7 mouse cellular contexts compared by ENCODE assay signal in genomic region chr4:101419151-101419910, GRCm38 (mm10). TPM values are rescaled to one million over a fixed set of nuclear protein-coding genes. Genes with fewer than 3 reads are reported as not detected.
A peak's percentile ranks its signal among the peaks of the same experiment; 100 is the strongest.
DNase-seq lines count a peak whose midpoint lies in the region; ATAC-seq and TF ChIP-seq lines count a peak whose summit lies in the region.

Ak4 (plus strand) TSS chr4:101419277.

- intact Hi-C loops in gastrocnemius, postnatal 14 days (cut with DNase I; ENCODE audit: low total_unique reads): no loop called here
- intact Hi-C loops in left cerebral cortex, postnatal 14 days (cut with DNase I): loop anchor here (5.0 kb wide), 1 partner anchor 62 kb away; no protein-coding TSS in a partner anchor

- H3K36me3 ChIP-seq in hindbrain, postnatal 0 days (ENCODE audit: insufficient read depth, low read length): no peaks in the 10 kb centered on the region

- no peak for TF ChIP-seq CTCF in hindbrain, postnatal 0 days (IDR thresholded peaks at IDR 0.05; ENCODE audit: low read depth)

- peak; percentile 56 to 61 for DNase-seq in adrenal gland, adult 18-20 months (ENCODE audit: low spot score in 2 of 2)
- peak; percentile 76 to 80 for DNase-seq in cerebellum, postnatal 36 days
- peak; percentile 32 for DNase-seq in gastrocnemius, postnatal 14 days
- DNase-seq in hindbrain, postnatal 0 days (ENCODE audit: low spot score): peak; percentile 50
- DNase-seq in left cerebral cortex, postnatal 14 days (ENCODE audit: low spot score in 2 of 2): peak; percentile 35 to 56
- DNase-seq in right cerebral cortex, postnatal 36 days (ENCODE audit: low spot score in 2 of 2): peak; percentile 54 to 59

- peaks cover 4% of the 10 kb centered on the region; the same call in 1 of the 2 replicates for H3K4me1 ChIP-seq in hindbrain, postnatal 0 days (ENCODE audit: insufficient read depth, low read length)

- H3K27ac ChIP-seq in hindbrain, postnatal 0 days: peak within 1 kb of the TSS; percentile 45; the same call in 1 of the 2 replicates

- ATAC-seq in hindbrain, postnatal 0 days: peak; percentile 72
- ATAC-seq in megakaryocyte progenitor cell, adult 5-6 weeks (replicated peaks; ENCODE audit: poor library complexity): peak; percentile 59

- no peaks in the 10 kb centered on the region for H3K27me3 ChIP-seq in hindbrain, postnatal 0 days (ENCODE audit: insufficient read depth, low read length)

- H3K4me2 ChIP-seq in hindbrain, postnatal 0 days (ENCODE audit: low read depth, low read length): peak within 1 kb of the TSS; percentile 97

- no peaks in the 10 kb centered on the region for H3K9me3 ChIP-seq in hindbrain, postnatal 0 days (ENCODE audit: low read length)

- peak within 1 kb of the TSS; percentile 85 for H3K9ac ChIP-seq in hindbrain, postnatal 0 days (replicated peaks; ENCODE audit: low read length)

- H3K4me3 ChIP-seq in hindbrain, postnatal 0 days (ENCODE audit: low read length): peak within 1 kb of the TSS; percentile 79

- WGBS in hindbrain, postnatal 0 days: under 1% methylated on average over 58 of the region's 74 CpGs

RNA-seq across cellular contexts. Expression of gene Ak4, which starts in this region (rescaled TPM):
- 1 to 10 TPM; 6.9 to 8.4 TPM for total RNA-seq in adrenal gland, adult 18-20 months (2021)
- total RNA-seq in gastrocnemius, postnatal 14 days (2021): 1 to 10 TPM; 3.4 to 4.9 TPM
- total RNA-seq in hindbrain, postnatal 0 days (2014; rRNA removed): 18.6 and 23.6 TPM in 2 replicates
- 8.2 and 8.4 TPM in 2 replicates for polyA plus RNA-seq in hindbrain, postnatal 0 days (2015; fragmentation: Nextera tagmentation; extraction: Ambion mirVana)
- total RNA-seq in left cerebral cortex, postnatal 14 days (2021): 10 to 100 TPM; 25.3 to 27.9 TPM
- total RNA-seq in megakaryocyte progenitor cell, adult 5-6 weeks (2015): 11.9 and 13.5 TPM in 2 replicates
- total RNA-seq in megakaryocyte progenitor cell, adult 5-6 weeks (2017): 20.3 and 23.2 TPM in 2 replicates

Comparison
In these comparisons a context has a peak if more than half of its experiments do, and no peak if none do; other contexts are left out.
1. Peak in every context shown above with its lines: DNase-seq, ATAC-seq, H3K4me3 ChIP-seq and H3K27ac ChIP-seq.